Comparison of ENCODE assay signal across 21 mouse cellular contexts in the genomic region with DNA sequence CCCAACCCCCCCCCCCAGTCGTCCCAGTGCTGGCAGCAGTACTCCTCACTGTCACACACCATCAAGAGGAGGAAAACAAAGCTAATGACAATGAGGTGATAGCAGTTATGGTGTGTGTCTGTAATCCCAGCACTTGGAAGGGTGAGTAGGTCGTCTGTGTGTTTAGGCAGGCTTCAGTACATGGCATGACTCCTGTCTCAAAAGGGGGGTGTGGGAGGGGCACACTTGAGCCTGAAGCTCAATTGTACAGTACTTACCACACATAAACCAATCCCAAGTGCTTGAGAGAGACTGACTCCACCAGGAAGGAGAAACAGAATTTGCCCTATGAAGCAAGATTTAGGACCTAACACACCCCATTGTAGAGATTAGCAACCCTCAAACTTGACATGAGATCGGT. TPM values are rescaled to one million over a fixed set of nuclear protein-coding genes. Genes with fewer than 3 reads are reported as not detected.
DNase-seq lines count a peak whose midpoint lies in the region; ATAC-seq and TF ChIP-seq lines count a peak whose summit lies in the region.
"Had no signal": no experiment of that assay in that cellular context is flagged by ENCODE, and none has a peak within 500 bp of the region (broad histone marks: within the 10 kb centered on the region; RNA-seq: fewer than 3 reads in every experiment).

No protein-coding gene starts in this region.

- peak overlapping the region; percentile 56; the same call in 1 of the 2 replicates for H3K9ac ChIP-seq in heart, embryonic 13.5 days
- no peak overlapping the region for H3K9ac ChIP-seq in lung, embryonic 14.5 days
- H3K9ac ChIP-seq: embryonic facial prominence, embryonic 12.5 days; forebrain, embryonic 12.5 days; hindbrain, embryonic 14.5 days; limb, embryonic 12.5 days; liver, postnatal 0 days had no signal

- H3K27ac ChIP-seq in heart, embryonic 13.5 days (replicated peaks): 0 out of 2 replicates have a peak overlapping the region, but pooled peaks have one; percentile 12
- no peak overlapping the region for H3K27ac ChIP-seq in lung, embryonic 14.5 days (ENCODE audit: low read depth)
- H3K27ac ChIP-seq: embryonic facial prominence, embryonic 12.5 days; forebrain, embryonic 12.5 days; hindbrain, embryonic 14.5 days; layer of hippocampus, adult 2 months; limb, embryonic 12.5 days had no signal

- no peak for DNase-seq in heart, postnatal 36 days
- DNase-seq in lung, embryonic 14.5 days: peak; percentile 19
- no peak for DNase-seq in lung, adult 2 months
- peak; percentile 72 for DNase-seq in lung, postnatal 10 days
- no peak for DNase-seq in thymus, postnatal 14 days
- no peak for DNase-seq in urinary bladder, adult 2 months (ENCODE audit: low spot score)
- DNase-seq: adrenal gland, adult 2 months; heart, postnatal 14 days; kidney, postnatal 25 days; liver, postnatal 0 days; midbrain, embryonic 14.5 days; thymus, adult 2 months had no signal

- no peak for TF ChIP-seq POLR2A in lung, adult 2 months (IDR thresholded peaks at IDR 0.05; ENCODE audit: borderline replicate concordance, extremely low read depth, low read depth, low read length)

- peaks cover 64% of the 10 kb centered on the region for H3K4me1 ChIP-seq in heart, embryonic 13.5 days
- H3K4me1 ChIP-seq in lung, embryonic 14.5 days (ENCODE audit: insufficient read depth): peaks cover 11% of the 10 kb centered on the region
- H3K4me1 ChIP-seq in lung, adult 2 months (ENCODE audit: control insufficient read depth, insufficient read depth, low read length): peaks cover 11% of the 10 kb centered on the region

- no peaks in the 10 kb centered on the region for H3K9me3 ChIP-seq in heart, embryonic 13.5 days
- no peaks in the 10 kb centered on the region for H3K9me3 ChIP-seq in lung, embryonic 14.5 days (ENCODE audit: low read depth, low read length)
- H3K9me3 ChIP-seq: embryonic facial prominence, embryonic 12.5 days; forebrain, embryonic 12.5 days; limb, embryonic 12.5 days; megakaryocyte, embryonic 14.5 days had no signal

- ATAC-seq in heart, embryonic 13.5 days (ENCODE audit: extremely low read depth, insufficient number of reproducible peaks, low FRiP score, low TSS enrichment): no peak
- no peak for ATAC-seq in lung, embryonic 14.5 days (ENCODE audit: insufficient read depth)
- ATAC-seq: liver, postnatal 0 days had no signal

- H3K27me3 ChIP-seq in heart, embryonic 13.5 days (replicated peaks): no peaks in the 10 kb centered on the region
- H3K27me3 ChIP-seq in lung, embryonic 14.5 days (ENCODE audit: insufficient read depth, low read length): no peaks in the 10 kb centered on the region
- H3K27me3 ChIP-seq: CH12.LX; megakaryocyte, embryonic 14.5 days had no signal

- WGBS in heart, embryonic 13.5 days: 38% methylated on average over 3 of the region's 3 CpGs
- 26% methylated on average over 3 of the region's 3 CpGs for WGBS in lung, embryonic 14.5 days
- 40% methylated on average over 3 of the region's 3 CpGs for WGBS in lung, adult 2 months

- peak overlapping the region; percentile 97 for H3K4me2 ChIP-seq in heart, embryonic 13.5 days
- H3K4me2 ChIP-seq in lung, embryonic 14.5 days: no peak overlapping the region
- H3K4me2 ChIP-seq: embryonic facial prominence, embryonic 12.5 days; forebrain, embryonic 12.5 days; hindbrain, embryonic 14.5 days; limb, embryonic 12.5 days; liver, embryonic 11.5 days had no signal

- no peaks in the 10 kb centered on the region for H3K36me3 ChIP-seq in heart, embryonic 13.5 days
- no peaks in the 10 kb centered on the region for H3K36me3 ChIP-seq in lung, embryonic 14.5 days (ENCODE audit: insufficient read depth)
- H3K36me3 ChIP-seq: embryonic facial prominence, embryonic 12.5 days; forebrain, embryonic 12.5 days; limb, embryonic 12.5 days had no signal

- TF ChIP-seq CTCF in lung, embryonic 14.5 days (IDR thresholded peaks at IDR 0.05; ENCODE audit: low read depth): no peak
- no peak for TF ChIP-seq CTCF in lung, adult 2 months (IDR thresholded peaks at IDR 0.05; ENCODE audit: insufficient read depth, low read length)

- intact Hi-C loops in heart, postnatal 36 days (cut with DNase I): loop anchor here (5.0 kb wide), 2 partner anchors 46 to 91 kb away; no protein-coding TSS in a partner anchor

- H3K4me3 ChIP-seq in heart, embryonic 13.5 days: no peak overlapping the region; the same call in 1 of the 2 replicates
- H3K4me3 ChIP-seq in lung, embryonic 14.5 days (ENCODE audit: low read depth, low read length): no peak overlapping the region
- H3K4me3 ChIP-seq in lung, adult 2 months (replicated peaks; ENCODE audit: extremely low read depth, low read depth, low read length): no peak overlapping the region
- H3K4me3 ChIP-seq: embryonic facial prominence, embryonic 12.5 days; forebrain, embryonic 12.5 days; layer of hippocampus, adult 2 months; limb, embryonic 12.5 days; megakaryocyte, embryonic 14.5 days had no signal

RNA-seq across cellular contexts. Expression of a gene that starts 3.3 kb away (rescaled TPM):
- polyA plus RNA-seq in heart, embryonic 13.5 days (2015; fragmentation: Nextera tagmentation; extraction: Ambion mirVana): 31.4 and 33.7 TPM in 2 replicates
- total RNA-seq in heart, postnatal 36 days (2021): 100 to 1,000 TPM; 117 to 139 TPM
- polyA plus RNA-seq in lung, embryonic 14.5 days (2014; fragmentation: Nextera tagmentation; extraction: Ambion mirVana): 18.8 and 20.6 TPM in 2 replicates
- polyA plus RNA-seq in lung, adult 2 months (2012; rRNA removed): 22.3 and 32.2 TPM in 2 replicates
- 46.1 and 50.9 TPM in 2 replicates for polyA plus RNA-seq in urinary bladder, adult 2 months (2012; rRNA removed)

Comparison
In these comparisons a context has a peak if more than half of its experiments do, and no peak if none do; other contexts are left out.
1. DNase-seq: peak in lung, embryonic 14.5 days (single experiment) and lung, postnatal 10 days (single experiment); none in heart, postnatal 36 days (0 of 2), lung, adult 2 months (single experiment), thymus, postnatal 14 days (single experiment) and urinary bladder, adult 2 months (single experiment).